Mouse (Mus musculus) c-Kit-negative CD71-positive TER-119-positive erythroid progenitor cells, embryonic 14.5 days (primary cell): ENCODE data around the gene Mettl8.

Source experiments
- DNase-seq: peaks from one replicate; pipeline ENCODE4 v3.0.0-alpha.2; 2013; ENCODE audit warnings: low read depth, low spot score

The Mettl8 gene

DNA sequence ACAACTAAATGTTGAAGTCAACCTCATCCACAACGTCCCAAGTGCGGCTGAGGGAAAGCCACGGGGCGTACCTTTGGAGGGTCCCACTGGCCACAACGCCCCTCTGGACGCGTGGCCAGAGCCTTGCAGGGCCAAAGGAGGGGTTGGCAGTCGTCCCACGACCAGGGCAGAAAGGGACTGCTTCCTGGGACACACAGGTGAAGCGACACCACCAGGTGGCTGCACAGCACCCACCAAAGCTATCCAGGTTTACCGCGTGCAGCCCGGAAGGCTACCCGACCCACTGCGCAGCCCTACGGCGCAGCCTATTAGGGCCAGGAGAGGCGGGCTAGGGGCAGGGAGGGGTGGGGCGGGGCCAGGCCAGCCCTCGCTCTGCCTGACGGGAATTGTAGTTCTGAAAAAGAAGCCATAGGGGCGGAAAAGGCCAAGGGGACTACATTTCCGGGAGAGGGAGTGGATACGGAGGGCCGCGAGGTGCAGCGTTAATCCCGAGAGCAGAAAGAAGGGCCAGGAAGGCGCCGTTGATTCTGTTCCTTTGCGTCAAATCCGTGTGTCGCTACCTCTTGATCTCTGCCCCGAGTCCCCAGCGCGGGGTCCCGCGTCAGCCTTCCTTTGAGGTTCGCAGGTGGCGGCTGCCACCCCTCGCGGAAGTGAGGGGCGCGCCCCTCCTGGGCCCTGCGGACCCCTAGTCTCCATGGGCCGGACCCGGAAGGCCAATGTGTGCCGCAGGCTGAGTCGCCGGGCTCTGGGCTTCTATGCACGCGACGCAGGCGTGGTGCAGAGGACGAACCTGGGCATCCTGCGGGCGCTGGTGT is at the start of gene Mettl8, which contains the start of gene Dcaf17:
Gene Mettl8 (minus strand): TSS at position 284 of the 815 bp plus-strand sequence.
Gene Dcaf17 (plus strand): TSS at position 29 of the 815 bp plus-strand sequence.
- DNase-seq = peak; percentile 95

DNA sequence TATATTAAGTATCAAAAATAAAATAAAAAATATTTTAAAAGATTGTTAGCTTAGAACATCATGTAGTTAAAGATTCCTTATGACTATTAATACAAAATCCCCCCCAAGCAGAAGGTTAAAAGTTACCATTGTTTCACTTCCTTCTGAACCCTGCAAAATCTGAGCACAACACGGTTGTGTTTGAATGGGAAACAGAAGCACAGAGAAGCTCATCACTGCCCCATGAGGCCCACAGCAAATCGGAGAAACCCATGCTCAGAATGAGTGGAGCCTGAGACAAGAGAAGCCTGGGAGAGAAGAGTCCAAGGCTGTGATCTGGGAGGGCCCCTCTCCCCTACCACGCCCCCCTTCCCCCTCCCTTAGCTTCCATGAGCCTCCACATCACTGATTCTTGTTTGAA is 49.3 kb upstream of the Mettl8 start:
- no peak for DNase-seq

DNA sequence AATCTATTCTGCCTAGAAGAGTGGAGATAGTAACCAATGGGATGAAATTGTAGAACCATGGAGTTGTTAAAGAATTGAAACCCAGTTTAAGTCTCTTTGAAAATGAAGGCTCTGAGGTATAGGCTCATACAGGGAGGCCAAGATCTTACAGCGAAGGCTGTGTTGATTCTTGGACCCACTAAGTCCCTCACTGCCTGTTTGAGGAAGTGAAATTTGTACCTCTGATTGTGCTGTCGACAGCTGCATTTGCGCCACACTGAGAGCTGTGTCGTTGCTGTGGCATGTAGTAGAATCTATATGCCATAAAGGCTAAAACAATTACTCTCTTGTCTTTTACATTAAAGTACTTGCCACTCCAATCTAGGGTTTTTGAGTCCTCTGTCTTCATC is 47.9 kb upstream of the Mettl8 start:
- no peak for DNase-seq

DNA sequence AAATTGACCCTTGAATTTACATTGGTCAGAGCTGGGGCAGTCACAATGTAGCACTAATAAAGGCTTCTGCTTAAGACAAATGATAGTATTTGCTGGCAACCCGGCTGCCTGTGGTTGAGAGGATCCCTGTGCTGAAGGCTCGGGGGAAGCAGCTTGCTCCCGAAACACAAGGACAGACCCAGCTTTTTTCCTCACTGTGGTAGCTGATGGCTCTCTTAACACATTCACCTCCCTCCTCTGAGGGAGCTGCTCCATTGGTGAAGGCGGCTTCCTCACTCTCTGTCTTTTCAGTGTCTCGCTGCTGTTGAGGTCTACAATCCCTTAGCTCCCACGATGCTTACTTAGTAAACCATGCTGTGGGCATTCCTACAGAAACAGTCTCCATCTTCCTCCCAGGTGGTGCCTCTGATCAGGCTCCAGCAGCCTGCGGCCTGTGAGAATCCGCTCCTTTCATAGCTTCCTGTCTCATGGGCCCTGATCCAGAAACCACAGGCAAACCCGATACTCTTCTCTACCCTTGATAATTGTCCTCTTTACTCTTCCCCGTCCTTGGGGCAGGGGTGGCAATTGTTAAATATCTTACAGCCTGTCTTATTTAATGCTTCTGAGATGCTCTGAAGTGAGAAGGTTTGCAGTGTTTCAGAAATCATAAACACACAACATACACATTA is 47.4 kb upstream of the Mettl8 start:
- DNase-seq = no peak

DNA sequence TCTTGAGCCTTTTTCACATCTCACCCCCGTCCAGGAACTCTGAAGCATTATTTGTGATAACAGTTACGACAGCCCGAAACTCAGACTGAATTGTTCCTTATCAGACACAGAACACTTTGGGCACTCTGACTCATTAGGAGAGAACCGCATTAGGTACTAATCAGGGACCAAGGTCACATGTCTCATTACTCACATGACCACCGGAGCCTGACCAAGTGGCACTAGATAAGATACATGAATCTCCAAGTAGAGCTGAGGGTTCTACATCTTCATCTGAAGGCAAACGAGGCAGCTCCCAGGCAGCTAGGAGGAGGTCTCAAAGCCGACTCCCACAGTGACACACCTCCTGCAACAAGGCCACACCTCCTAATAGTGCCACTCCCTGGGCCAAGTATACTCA is 40.8 kb upstream of the Mettl8 start:
- DNase-seq = peak; percentile 22

DNA sequence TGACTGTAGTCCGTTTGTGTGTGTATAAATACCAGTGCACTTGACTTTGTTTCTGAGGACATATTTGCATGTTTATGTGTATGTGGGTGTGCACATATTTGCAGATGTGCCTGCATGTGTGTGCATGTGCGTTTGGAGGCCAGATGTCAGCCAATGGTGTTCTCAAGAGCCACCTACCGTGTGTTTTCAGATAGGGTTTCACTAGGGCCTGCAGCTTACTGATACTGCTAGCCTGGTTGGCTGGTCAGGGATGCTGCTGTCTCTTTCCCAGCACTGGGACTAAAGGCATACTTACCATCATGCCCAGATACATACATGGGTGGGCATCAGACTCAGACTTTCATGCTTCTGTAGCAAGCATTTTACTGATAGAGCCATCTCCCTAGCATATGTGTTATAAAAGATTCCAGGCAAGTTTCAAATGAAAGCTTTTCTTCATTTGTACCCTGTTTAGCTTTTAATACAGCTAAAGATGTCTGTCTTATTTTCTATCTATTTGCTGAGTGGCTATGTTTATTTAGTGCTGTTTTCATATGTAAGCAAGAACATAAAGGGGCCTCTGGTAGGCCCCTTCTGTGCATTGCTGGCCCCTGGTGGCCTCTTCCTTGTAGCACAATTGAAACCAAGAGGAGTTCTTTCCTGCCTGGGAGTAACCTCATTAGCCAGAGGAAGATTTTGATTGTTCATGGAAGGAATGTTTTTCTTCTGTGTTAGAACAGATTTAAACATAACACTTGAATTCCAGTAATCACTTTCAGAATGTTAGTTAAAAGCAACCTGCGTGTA is 35.5 kb upstream of the Mettl8 start:
- peak; percentile 47 for DNase-seq

DNA sequence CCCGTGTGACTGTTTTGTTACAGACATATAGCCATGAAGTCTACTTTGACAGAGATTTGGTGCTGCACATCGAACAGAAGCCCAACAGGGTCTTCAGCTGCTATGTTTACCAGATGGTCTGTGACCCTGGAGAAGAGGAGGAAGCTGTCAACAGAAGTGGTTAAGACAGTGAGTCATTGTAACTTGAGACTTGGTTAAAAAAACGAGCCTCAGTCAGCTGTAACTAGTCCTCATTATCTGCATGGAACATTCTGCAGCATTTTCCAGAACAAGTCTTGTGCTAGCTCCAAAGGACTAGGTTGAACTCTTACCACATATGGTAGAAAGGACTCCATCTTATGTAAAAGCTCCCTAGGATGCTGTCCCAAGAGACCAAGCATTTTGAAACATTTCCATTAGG is 34.4 kb upstream of the Mettl8 start:
- no peak for DNase-seq

DNA sequence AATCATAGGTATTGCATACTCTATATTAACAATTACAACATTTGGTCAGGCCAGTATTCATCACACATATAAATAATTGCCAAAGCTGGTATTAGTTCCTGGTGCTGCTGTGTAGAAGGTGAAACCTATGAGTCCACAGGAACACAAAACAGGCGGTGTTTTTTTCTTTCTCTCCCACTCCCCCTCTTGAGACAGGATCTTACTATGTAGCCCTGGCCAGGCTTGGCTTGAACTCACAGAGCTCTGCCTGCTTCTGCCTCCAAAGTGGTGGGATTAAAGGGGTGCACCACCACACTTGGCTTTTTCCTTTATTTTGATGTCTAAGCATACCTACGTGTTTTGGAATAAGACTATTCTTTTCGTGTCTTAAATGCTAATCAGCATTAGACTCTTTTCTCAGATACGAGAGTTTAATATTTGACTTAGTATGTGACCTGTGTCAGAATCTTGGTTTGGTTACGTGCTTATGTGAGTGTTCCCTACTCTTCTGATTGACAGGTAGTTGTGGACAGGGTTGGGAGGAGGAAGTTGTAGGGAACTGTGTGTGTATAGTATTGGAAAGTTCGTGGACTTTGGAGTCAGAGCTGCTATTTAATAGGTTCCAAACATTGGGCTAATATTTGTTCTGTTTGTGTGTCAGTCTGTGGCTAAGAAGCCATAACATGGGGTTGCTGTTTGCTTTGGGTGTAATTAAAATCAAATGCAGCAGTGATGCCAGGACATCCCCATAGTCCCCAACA is 28.2 kb upstream of the Mettl8 start:
- no peak for DNase-seq

DNA sequence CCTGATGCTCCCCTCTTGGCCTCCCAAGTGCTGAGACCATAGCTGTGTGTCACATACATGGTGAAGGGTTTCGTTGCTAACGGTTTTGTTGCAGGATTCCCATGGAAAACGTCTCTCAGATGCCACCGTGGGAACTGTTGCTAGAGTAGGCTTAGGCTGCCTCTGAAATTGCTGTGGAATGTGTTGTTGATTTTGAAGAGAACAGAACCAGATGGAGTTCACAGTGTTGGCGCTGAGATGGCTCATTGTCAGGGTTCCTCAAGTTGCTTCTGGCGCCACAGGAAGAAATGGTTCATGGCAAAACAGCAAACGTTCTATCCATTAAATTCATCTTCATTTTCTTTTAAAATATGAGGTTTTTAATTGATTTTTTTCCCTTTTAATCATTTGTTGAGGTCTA is 27.0 kb upstream of the Mettl8 start:
- DNase-seq = no peak

DNA sequence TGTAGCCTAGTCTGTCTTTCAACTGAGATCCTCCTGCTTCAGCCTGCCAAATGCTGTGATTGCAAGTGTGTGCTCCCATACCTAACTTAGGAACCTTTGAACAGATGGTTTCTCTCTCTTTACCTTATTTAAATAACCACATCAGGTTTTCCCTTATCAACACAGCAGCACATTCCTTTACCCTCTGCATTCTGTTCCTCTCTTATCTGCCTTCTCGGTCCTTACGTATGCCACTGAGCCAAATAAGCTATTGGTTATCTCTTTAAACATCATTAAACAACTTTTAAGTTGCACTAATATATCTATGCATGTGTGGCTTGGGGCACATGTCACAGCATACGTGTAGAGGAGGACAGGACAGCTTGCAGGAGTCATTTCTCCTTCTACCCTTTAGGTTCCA is 18.4 kb upstream of the Mettl8 start:
- no peak for DNase-seq

DNA sequence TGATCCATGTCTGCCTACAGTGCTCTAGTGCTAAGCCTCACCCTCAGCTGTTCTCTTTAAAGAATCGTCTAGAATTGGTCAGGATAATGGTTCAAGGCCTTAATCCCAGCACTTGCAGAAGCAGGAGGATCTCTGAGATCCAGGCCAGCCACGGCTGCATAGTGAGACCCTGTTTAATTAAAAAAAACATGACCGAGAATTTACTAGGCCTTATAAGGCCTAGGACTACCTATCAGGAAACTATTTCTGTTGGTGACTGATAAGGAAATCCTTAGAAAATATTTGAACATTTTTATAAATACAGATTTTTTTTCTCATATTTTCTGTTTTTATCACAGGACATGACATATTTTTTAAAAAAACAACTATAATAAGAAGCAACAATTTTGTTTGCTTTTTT is 17.9 kb upstream of the Mettl8 start:
- no peak for DNase-seq

DNA sequence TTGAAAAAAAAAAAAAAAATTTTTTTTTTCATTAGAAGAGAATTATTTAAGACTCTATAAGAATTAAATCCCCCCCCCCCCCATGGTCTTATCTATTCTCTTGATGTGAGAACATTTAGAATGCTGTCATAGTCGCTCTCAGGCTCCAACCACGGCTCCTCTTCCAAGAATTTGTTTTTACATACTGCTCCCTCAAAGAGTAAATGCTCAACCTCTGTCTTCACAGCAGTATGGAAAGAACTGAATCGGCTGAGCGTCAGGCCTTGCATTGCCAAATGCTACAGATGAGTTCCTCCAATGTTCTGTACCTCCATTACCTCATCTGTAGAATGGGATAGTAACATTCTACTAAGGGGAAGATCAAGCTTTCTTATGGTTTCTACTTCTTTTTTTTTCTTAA is 16.2 kb upstream of the Mettl8 start:
- no peak for DNase-seq

DNA sequence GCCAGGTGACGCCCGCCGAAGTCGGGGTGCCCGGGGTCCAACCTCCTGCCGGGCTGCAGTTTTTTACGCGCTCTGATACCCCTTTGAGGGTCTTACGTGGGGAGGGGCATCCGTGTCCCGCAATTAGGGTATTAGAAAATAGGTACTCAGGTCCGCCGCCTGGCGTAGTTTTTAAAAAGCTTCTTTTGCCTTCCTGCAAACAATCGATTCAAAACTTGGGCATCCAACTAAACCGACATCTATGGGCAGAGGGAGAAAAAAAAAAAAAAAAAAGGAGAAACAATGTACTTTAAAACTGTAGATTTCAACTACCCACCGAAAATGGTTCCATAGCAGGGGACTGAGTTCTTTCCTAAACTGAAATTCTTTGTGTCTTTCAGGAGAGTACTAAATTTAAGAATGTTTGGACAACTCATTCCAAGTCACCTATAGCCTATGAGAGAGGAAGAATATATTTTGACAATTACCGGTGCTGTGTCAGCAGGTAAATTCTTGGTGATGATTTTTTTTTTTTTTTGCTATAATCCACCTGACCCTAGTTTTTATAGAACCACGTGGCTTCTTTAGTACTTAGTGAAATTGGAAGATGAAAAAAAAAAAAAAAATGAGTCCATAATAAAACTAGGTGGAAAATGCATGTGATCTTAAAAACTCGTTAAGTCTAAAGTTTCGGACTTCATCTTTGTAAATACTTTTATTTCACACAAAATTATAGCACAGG is 892 bp upstream of the Mettl8 start:
- no peak for DNase-seq

DNA sequence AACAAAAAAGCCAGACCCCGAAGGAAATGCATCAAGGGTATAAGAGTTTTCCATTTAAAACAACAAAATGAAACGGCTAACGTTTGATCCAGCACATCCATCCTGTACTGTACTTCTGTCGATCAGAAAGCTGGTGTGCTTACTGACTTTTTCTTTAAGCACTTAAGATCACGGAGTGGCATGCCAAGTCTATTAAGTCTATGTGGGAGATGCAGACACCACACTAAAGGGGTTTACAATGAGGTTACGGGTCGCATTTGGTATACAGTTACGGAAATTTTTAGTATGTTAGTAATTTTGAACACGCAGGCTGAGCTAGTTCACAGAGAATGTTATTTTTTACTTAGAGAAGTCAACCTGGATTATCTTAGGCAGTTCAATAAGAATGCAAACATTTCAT is 667 bp downstream of the Mettl8 start:
- no peak for DNase-seq

DNA sequence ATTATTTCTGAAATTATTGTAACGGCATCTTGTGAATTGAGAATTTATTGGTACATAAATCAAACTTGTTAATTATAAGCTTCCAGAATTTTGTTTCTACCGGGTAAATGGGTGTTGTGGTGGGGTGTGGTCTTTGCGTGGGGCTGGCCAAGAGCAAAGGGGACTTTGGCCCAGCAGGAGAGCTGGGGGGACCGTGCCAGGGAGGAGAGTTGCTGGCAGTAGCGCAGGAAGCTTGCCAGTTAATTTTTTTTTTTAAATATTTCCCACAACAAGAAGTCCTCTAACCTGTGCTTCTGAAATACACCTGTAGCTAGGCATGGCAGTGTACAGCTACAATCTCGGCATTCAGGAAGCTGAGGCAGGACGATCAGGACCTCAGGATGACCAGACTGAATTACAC is 4.9 kb downstream of the Mettl8 start:
- no peak for DNase-seq

DNA sequence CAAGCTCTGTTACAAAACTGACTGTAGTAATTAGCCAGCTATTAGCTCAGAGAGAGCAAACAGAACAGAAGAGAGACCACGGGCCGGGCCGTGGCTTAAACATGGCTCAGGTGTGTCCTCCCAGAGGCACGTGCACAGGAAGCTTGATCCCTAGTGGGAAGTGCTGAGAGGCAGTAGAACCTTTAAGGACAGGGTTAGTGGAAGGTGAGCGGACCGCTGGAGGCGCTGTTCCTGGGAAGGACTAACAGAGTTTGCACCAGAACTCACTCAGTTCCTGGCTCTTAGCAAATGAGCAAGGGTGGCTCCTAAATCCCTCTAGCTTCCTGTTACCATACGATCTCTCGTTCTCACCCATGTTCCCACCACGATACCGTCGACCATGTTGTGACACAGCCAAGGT is 6.5 kb downstream of the Mettl8 start:
- DNase-seq = no peak

DNA sequence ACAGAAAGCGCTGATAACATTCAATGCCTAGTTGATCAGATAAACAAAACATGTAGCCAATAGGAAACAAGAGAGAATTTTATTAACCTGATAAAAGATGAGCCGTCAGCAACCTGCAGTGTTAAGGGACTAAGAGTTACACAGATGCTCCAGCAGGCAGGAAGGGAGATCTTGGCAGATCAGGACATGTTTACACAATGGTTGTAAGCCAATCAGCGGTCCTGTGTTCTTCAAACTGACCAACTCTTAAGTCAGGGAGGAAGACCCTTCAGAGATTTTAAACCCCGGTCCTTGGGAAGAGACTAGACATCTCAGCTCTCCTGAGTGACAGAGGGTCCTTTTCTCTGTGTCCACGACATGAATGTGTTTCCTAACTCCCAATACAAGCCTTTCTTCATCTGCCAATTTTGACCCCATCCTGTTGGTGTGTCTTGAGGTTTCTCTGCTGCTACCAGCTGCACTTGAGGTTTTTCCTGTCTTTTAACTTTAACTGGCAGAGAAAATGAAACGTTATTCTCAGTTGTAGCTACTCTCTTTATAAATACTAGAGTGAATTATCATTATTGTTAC is 8.5 kb downstream of the Mettl8 start:
- DNase-seq = no peak

DNA sequence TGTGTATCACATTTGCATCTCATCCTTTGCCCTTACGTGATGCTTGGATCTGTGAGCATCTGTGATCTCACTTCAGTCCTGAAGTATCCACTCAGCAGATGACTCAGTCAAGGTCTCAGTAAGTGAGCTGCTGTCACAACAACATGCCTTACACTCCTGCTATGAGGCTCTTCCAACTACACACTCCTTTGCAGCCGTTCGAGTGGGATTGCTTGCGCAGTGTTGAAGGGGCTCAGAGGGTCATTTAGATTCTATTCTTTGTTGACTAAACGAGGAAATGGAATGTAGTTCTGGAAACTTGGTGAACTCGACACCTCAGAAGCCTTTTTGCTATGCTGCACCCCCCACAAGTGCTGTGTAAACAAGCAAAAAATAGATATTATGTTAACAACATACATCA is 9.2 kb downstream of the Mettl8 start:
- DNase-seq = no peak

DNA sequence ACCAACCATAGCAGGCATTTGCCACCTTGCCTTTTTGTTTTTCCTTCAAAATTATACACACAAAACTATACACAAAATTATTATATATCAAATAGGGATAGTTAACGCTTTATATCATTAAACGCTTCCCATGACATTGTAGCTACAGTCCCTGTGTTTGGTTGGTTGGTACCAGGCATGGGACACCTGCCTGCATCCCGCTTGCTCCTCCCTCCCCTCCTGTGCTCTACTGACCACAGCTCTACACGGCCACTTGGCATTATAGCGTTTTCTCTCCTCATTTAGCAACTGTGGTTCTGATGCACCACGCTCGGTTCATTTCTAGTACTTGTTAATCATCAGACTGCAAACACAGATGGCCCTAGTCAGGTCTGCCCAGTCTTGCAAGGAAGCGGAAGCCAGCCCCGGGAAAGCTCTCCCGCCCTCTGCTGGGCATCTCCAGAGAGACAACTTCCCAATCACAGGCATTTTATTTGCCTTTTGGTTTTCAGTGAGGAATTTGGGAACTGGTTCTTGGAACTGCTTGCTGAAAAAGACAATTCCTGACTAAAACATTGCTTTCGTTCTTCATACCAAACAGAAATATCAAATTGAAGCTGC is 15.8 kb downstream of the Mettl8 start:
- no peak for DNase-seq

DNA sequence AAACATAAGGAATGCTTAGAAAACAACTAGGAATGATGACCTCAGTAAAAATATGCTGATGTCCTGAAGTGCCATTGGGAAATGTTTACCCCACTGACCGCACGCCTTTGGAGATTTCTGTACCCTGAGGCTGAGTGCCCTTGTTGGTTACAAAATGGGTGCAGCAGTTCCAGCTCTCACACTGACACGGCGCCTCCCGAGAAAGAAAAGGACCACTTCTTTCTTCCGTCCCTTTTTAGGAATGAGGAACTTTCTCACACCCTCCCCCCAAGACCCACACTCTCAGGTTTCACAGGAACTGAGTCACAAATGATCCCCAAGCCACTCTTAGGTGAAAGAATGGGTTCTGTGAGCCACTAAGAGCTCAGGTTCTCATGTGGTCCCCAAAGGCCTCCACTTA is 17.9 kb downstream of the Mettl8 start:
- no peak for DNase-seq
